Mouse (Mus musculus): ENCODE data around the gene Gm5475. TPM values are rescaled to one million over a fixed set of nuclear protein-coding genes. Genes with fewer than 3 reads are reported as not detected.

Gene Gm5475
- polyA plus RNA-seq, 1 experiment from 2014 or later, result not detected

DNA sequence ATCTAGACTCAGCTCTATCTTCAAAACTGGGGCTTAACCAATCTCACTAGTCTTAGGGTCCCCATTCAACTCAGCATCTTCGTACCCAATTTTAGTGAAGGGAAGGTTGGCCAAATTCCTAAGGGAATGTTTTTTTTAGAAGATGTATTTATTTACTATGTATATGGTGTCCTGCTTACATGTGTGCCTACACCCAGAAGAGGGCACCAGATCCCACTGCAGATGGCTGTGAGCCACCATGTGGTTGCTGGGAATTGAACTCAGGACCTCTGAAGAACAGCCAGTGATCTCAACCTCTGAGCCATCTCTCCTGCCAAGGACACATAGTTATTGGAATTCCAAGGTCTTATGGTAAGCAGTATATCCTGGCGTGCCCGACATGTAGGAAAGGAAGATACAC, 26.4 kb upstream of the Gm5475 start:
- 95% methylated on average over 3 of the region's 3 CpGs for WGBS
- Histone ChIP-seq H3K9me3 (no peaks in the 10 kb centered on the region), H3K4me1 (replicated peaks) (0 out of 2 replicates have a peak, but pooled peaks cover 5% of the 10 kb centered on the region), H3K27ac (no peak overlapping the region), H3K4me3 (no peak overlapping the region), H3K36me3 (peaks cover 83% of the 10 kb centered on the region), H3K27me3 (ENCODE audit: insufficient read depth, poor library complexity, severe bottlenecking) (no peaks in the 10 kb centered on the region)
- DNase-seq (ENCODE audit: low spot score), result no peak

- Histone ChIP-seq H3K9me3 (no peaks in the 10 kb centered on the region), H3K4me3 (no peak overlapping the region), H3K27ac (no peak overlapping the region), H3K36me3 (peaks cover 100% of the 10 kb centered on the region), H3K4me1 (replicated peaks) (no peaks in the 10 kb centered on the region), H3K27me3 (ENCODE audit: insufficient read depth, poor library complexity, severe bottlenecking) (no peaks in the 10 kb centered on the region)
- 89% methylated on average over 16 of the region's 16 CpGs for WGBS
- DNase-seq (ENCODE audit: low spot score), result no peak
These were observed 21.2 kb upstream of the Gm5475 start for GRCm38 (mm10) chr15:100400592-100401250.

DNA sequence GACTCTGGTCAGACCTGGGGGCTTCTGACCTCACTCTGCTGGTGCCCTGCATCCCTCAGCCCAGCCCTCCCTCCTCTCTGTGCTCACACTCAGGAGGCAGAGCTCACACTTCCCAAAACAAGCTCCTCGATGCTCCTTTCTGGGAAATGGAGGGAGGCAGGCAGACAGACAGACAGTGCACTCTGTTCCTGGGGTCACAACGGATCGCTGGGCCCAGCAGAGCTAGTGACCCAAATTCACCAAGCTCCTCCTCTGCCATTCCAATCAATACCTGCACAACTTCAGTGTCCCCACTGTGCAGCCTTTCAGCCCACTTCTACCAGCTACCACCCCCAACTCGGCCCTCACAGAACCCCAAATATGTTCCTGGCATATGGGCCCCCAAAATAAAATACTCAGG, 20.1 kb upstream of the Gm5475 start:
- H3K36me3 ChIP-seq, result peaks cover 99% of the 10 kb centered on the region
- 88% methylated on average over 4 of the region's 4 CpGs for WGBS
- H3K27me3 ChIP-seq (ENCODE audit: insufficient read depth, poor library complexity, severe bottlenecking), result no peaks in the 10 kb centered on the region
- no peak overlapping the region for H3K27ac ChIP-seq
- DNase-seq (ENCODE audit: low spot score), result no peak
- no peak overlapping the region for H3K4me3 ChIP-seq
- H3K4me1 ChIP-seq (replicated peaks), result no peaks in the 10 kb centered on the region
- no peaks in the 10 kb centered on the region for H3K9me3 ChIP-seq

- H3K36me3 ChIP-seq, result peaks cover 99% of the 10 kb centered on the region
- H3K27ac ChIP-seq, result no peak overlapping the region
- no peaks in the 10 kb centered on the region for H3K27me3 ChIP-seq (ENCODE audit: insufficient read depth, poor library complexity, severe bottlenecking)
- no peak for DNase-seq (ENCODE audit: low spot score)
- H3K4me3 ChIP-seq, result no peak overlapping the region
- no peaks in the 10 kb centered on the region for H3K4me1 ChIP-seq (replicated peaks)
- H3K9me3 ChIP-seq, result no peaks in the 10 kb centered on the region
- WGBS, result 89% methylated on average over 14 of the region's 14 CpGs
These were observed 19.6 kb upstream of the Gm5475 start for GRCm38 (mm10) chr15:100402347-100402746.

- no peaks in the 10 kb centered on the region for H3K27me3 ChIP-seq (ENCODE audit: insufficient read depth, poor library complexity, severe bottlenecking)
- WGBS, result 86% methylated on average over 4 of the region's 4 CpGs
- H3K9me3 ChIP-seq, result no peaks in the 10 kb centered on the region
- no peak overlapping the region for H3K27ac ChIP-seq
- peaks cover 99% of the 10 kb centered on the region for H3K36me3 ChIP-seq
- H3K4me3 ChIP-seq, result no peak overlapping the region
- DNase-seq (ENCODE audit: low spot score), result no peak
- H3K4me1 ChIP-seq (replicated peaks), result no peaks in the 10 kb centered on the region
These were observed 19.1 kb upstream of the Gm5475 start for GRCm38 (mm10) chr15:100402798-100403197.

DNA sequence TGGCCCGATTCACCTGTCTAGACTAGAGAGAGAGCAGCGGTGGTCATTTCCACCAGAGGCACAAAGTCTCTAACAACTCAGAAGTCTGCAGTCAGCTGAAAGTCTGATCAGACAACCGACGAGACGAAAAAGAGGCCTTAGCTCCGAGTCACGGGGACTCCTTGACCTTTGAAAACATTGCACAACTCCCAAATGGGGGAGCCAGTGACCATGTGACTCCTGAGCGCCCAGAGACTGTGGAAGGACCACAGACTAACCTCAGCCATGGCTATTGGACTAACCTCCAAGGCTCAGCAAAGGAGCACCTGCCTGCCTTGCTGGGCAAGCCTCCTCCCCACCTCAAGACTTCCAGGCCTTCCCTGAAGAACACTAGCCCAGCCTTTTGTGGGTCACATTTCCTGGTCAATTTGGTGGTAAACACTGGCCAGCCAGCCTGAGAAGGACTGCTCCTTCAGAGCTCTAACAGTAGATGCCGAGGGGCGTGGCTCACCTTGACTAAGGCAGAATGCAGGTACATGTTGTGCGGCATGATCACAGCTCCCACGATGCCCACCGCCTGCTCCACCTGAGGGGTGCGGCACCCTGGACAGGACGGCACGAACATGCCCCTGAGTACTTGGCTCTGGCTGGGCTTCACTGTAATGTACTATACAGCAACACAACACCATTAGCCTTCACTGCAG, 18.5 kb upstream of the Gm5475 start:
- no peak for DNase-seq (ENCODE audit: low spot score)
- no peak overlapping the region for H3K4me3 ChIP-seq
- no peak overlapping the region for H3K27ac ChIP-seq
- H3K36me3 ChIP-seq, result peaks cover 99% of the 10 kb centered on the region
- WGBS, result 91% methylated on average over 16 of the region's 16 CpGs
- H3K4me1 ChIP-seq (replicated peaks), result no peaks in the 10 kb centered on the region
- H3K9me3 ChIP-seq, result no peaks in the 10 kb centered on the region
- no peaks in the 10 kb centered on the region for H3K27me3 ChIP-seq (ENCODE audit: insufficient read depth, poor library complexity, severe bottlenecking)

- no peaks in the 10 kb centered on the region for H3K4me1 ChIP-seq (replicated peaks)
- H3K4me3 ChIP-seq, result no peak overlapping the region
- no peaks in the 10 kb centered on the region for H3K9me3 ChIP-seq
- H3K27ac ChIP-seq, result no peak overlapping the region
- no peaks in the 10 kb centered on the region for H3K27me3 ChIP-seq (ENCODE audit: insufficient read depth, poor library complexity, severe bottlenecking)
- H3K36me3 ChIP-seq, result peaks cover 99% of the 10 kb centered on the region
- 87% methylated on average over 5 of the region's 5 CpGs for WGBS
- DNase-seq (ENCODE audit: low spot score), result no peak
These were observed 15.9 kb upstream of the Gm5475 start for GRCm38 (mm10) chr15:100406088-100406487.

- H3K27ac ChIP-seq, result no peak overlapping the region
- no peak for DNase-seq (ENCODE audit: low spot score)
- peaks cover 5% of the 10 kb centered on the region; the same call in 1 of the 2 replicates for H3K4me1 ChIP-seq (replicated peaks)
- peaks cover 61% of the 10 kb centered on the region for H3K36me3 ChIP-seq
- H3K9me3 ChIP-seq, result no peaks in the 10 kb centered on the region
- 66% methylated on average over 14 of the region's 14 CpGs for WGBS
- no peaks in the 10 kb centered on the region for H3K27me3 ChIP-seq (ENCODE audit: insufficient read depth, poor library complexity, severe bottlenecking)
- no peak overlapping the region for H3K4me3 ChIP-seq
These were observed 10.9 kb upstream of the Gm5475 start for GRCm38 (mm10) chr15:100410918-100411672.

DNA sequence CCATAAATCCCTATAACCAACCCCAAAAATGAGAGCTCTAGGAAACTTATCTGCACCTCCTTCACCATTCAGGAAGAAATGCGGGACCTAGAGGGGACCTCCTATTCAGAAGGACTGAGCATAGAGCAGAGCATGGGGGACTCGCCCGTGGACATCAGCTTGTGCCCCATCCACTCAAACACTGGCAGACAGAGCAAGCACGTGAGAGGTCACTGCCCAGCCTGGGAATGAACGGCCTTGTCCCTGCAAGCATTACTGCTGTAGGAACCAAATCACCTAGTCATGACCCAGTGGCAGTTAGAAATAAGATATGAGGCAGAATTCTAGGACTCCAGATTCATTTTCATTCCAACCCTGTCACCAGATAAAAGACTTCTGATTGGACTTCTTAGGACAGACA, 10.2 kb upstream of the Gm5475 start:
- WGBS, result 91% methylated on average over 5 of the region's 5 CpGs
- Histone ChIP-seq H3K4me3 (no peak overlapping the region), H3K4me1 (replicated peaks) (peaks cover 5% of the 10 kb centered on the region; the same call in 1 of the 2 replicates), H3K9me3 (no peaks in the 10 kb centered on the region), H3K27me3 (ENCODE audit: insufficient read depth, poor library complexity, severe bottlenecking) (no peaks in the 10 kb centered on the region), H3K36me3 (peaks cover 55% of the 10 kb centered on the region), H3K27ac (no peak overlapping the region)
- DNase-seq (ENCODE audit: low spot score), result no peak

DNA sequence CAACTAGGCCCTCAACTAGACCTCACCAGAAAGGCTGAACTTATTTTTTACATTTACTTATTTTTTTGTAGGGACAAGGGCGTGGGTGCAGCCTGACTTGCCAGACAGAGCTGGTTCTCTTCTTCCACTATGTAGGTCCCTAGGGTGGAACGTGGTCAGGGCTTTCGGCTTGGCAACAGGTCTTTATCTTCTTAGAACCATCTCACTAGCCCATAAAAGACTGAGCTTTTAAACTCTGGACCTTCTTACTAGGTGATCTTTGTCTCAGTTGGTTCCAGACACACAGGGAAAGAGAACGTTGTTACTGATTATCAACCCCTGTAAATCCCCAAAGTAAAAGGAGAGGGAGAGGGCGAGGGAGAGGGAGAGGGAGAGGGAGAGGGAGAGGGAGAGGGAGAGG, 8.6 kb upstream of the Gm5475 start:
- no peak overlapping the region for H3K4me3 ChIP-seq
- H3K36me3 ChIP-seq, result peaks cover 40% of the 10 kb centered on the region
- peaks cover 8% of the 10 kb centered on the region for H3K4me1 ChIP-seq (replicated peaks)
- H3K27ac ChIP-seq, result no peak overlapping the region
- WGBS, result 91% methylated on average over 4 of the region's 5 CpGs
- no peaks in the 10 kb centered on the region for H3K27me3 ChIP-seq (ENCODE audit: insufficient read depth, poor library complexity, severe bottlenecking)
- H3K9me3 ChIP-seq, result no peaks in the 10 kb centered on the region
- no peak for DNase-seq (ENCODE audit: low spot score)

- no peak overlapping the region for H3K27ac ChIP-seq
- WGBS, result 73% methylated on average over 4 of the region's 4 CpGs
- DNase-seq (ENCODE audit: low spot score), result no peak
- no peak overlapping the region for H3K4me3 ChIP-seq
- H3K27me3 ChIP-seq (ENCODE audit: insufficient read depth, poor library complexity, severe bottlenecking), result no peaks in the 10 kb centered on the region
- peaks cover 8% of the 10 kb centered on the region for H3K4me1 ChIP-seq (replicated peaks)
- H3K36me3 ChIP-seq, result peaks cover 33% of the 10 kb centered on the region
- no peaks in the 10 kb centered on the region for H3K9me3 ChIP-seq
These were observed 7.9 kb upstream of the Gm5475 start for GRCm38 (mm10) chr15:100414011-100414410.

DNA sequence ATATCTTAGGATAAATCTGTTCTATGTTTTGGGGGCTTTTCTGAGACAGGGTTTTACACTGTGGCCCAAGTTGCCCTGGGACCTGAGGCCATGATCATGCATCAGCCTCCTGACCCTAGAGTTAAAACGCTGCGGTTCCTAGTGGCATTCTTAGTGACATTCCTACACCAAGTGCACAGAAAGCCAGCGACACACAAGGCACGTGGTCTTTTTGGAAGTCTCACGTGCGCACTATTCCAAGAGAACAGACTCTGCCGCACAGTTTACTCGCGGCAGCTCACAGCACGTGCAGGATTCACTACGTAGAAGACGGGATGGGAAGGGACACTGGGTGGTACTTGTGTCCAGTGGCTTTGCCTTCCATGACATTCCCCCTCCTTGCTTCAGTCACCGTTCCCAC, 7.0 kb upstream of the Gm5475 start:
- WGBS, result 95% methylated on average over 13 of the region's 13 CpGs
- Histone ChIP-seq H3K36me3 (peaks cover 24% of the 10 kb centered on the region), H3K27me3 (ENCODE audit: insufficient read depth, poor library complexity, severe bottlenecking) (no peaks in the 10 kb centered on the region), H3K4me3 (no peak overlapping the region), H3K27ac (no peak overlapping the region), H3K9me3 (no peaks in the 10 kb centered on the region), H3K4me1 (replicated peaks) (peaks cover 18% of the 10 kb centered on the region)
- DNase-seq (ENCODE audit: low spot score), result no peak

GRCm38 (mm10) chr15:100415684-100416083, 6.3 kb upstream of the Gm5475 start:
- Histone ChIP-seq H3K4me3 (no peak overlapping the region), H3K9me3 (no peaks in the 10 kb centered on the region), H3K4me1 (replicated peaks) (peaks cover 24% of the 10 kb centered on the region), H3K27ac (no peak overlapping the region), H3K27me3 (ENCODE audit: insufficient read depth, poor library complexity, severe bottlenecking) (no peaks in the 10 kb centered on the region), H3K36me3 (peaks cover 16% of the 10 kb centered on the region)
- 95% methylated on average over 8 of the region's 8 CpGs for WGBS
- DNase-seq (ENCODE audit: low spot score), result no peak
